Mouse (Mus musculus) heart, embryonic 13.5 days (tissue): ENCODE data around the gene Sdhaf3. TPM values are rescaled to one million over a fixed set of nuclear protein-coding genes. Genes with fewer than 3 reads are reported as not detected.
"Not testable (repeated sequence)": the region's sequence is repeated elsewhere in the genome, so short reads cannot be mapped to it uniquely, and the experiment has no call there.

Experiments used
- ATAC-seq: fragments of 200-750 bp; cut with Nextera tagmentation; 2 replicates; pipeline ENCODE4 v1.8.0; 2017; ENCODE audit warnings: moderate TSS enrichment; ENCODE audit not compliant: insufficient number of reproducible peaks, low FRiP score, low TSS enrichment; ENCODE audit errors: extremely low read depth
- H3K27ac ChIP-seq: fragments of 300-500 bp; sonication (generic); replicated peaks from 2 replicates; pipeline ENCODE4 v1.5.1; 2015; ENCODE audit warnings: moderate library complexity, mild to moderate bottlenecking, inconsistent platforms
- H3K27me3 ChIP-seq: fragments of 300-500 bp; sonication (generic); replicated peaks from 2 replicates; pipeline ENCODE4 v1.6.1; 2015; ENCODE audit warnings: mild to moderate bottlenecking, inconsistent platforms
- H3K36me3 ChIP-seq: fragments of 300-500 bp; sonication (generic); 2 replicates; pipeline ENCODE4 v1.6.1; 2015; ENCODE audit warnings: mild to moderate bottlenecking, inconsistent platforms
- H3K4me1 ChIP-seq: fragments of 300-500 bp; sonication (generic); 2 replicates; pipeline ENCODE4 v1.6.1; 2015; ENCODE audit warnings: inconsistent platforms
- H3K4me2 ChIP-seq: fragments of 300-500 bp; sonication (generic); 2 replicates; pipeline ENCODE4 v1.6.1; 2015; ENCODE audit warnings: inconsistent platforms, mild to moderate bottlenecking, moderate library complexity
- H3K4me3 ChIP-seq: fragments of 300-500 bp; sonication (generic); 2 replicates; pipeline ENCODE4 v1.5.1; 2015; ENCODE audit warnings: moderate library complexity, mild to moderate bottlenecking, inconsistent platforms
- H3K9ac ChIP-seq: fragments of 300-500 bp; sonication (generic); 2 replicates; pipeline ENCODE4 v1.6.1; 2015; ENCODE audit warnings: inconsistent platforms, mild to moderate bottlenecking, moderate library complexity
- H3K9me3 ChIP-seq: fragments of 300-500 bp; sonication (generic); 2 replicates; pipeline ENCODE4 v1.6.1; 2016; ENCODE audit warnings: inconsistent platforms
- WGBS: fragments of 180-500 bp; shearing (Covaris S2); methylation state at CpG from one replicate; pipeline ENCODE4 v1.1.7; 2015; ENCODE audit warnings: mixed read lengths; 5-methylcytosine and 5-hydroxymethylcytosine counted together
- polyA plus RNA-seq: library from polyadenylated mRNA; unstranded; fragments of >200 nt; fragmentation: Nextera tagmentation; extraction: Ambion mirVana; gene quantifications from 2 replicates; pipeline ENCODE4 v1.2.1, GENCODE M21; 2015

Gene Sdhaf3
- polyA plus RNA-seq, 1 experiment from 2014 or later: 4.6 TPM

- ATAC-seq: no peak
- H3K4me1 ChIP-seq: peaks cover 5% of the 10 kb centered on the region
- 45% methylated on average over 6 of the region's 6 CpGs for WGBS
- H3K27me3 ChIP-seq: peaks cover 9% of the 10 kb centered on the region; the same call in 1 of the 2 replicates
- peak overlapping the region; percentile 83 for H3K4me2 ChIP-seq
- H3K27ac ChIP-seq: peak overlapping the region; percentile 78
- peak overlapping the region; percentile 64; the same call in 1 of the 2 replicates for H3K9ac ChIP-seq
- no peaks in the 10 kb centered on the region for H3K9me3 ChIP-seq
- no peaks in the 10 kb centered on the region for H3K36me3 ChIP-seq
- H3K4me3 ChIP-seq: peak overlapping the region; percentile 74
Measured at GRCm38 (mm10) chr6:6955395-6955763, 425 bp upstream of the Sdhaf3 start.

DNA sequence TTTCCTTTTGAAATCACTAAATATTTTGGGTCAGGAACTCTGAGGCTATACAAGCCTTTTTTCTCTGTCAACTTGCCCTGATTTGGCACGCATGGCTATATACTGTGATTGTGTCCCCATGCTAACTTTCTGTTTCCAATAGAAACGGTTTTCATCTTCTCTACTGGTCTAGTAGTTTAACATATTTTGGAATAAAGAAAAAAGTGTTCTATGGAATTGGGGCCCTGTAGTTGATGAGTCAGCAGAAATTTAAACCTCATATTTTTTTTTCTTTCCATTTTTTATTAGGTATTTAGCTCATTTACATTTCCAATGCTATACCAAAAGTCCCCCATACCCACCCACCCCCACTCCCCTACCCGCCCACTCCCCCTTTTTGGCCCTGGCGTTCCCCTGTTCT is 3.4 kb downstream of the Sdhaf3 start:
- not testable (repeated sequence) for H3K4me3 ChIP-seq, H3K27me3 ChIP-seq, H3K4me1 ChIP-seq, ATAC-seq, H3K4me2 ChIP-seq, H3K27ac ChIP-seq, H3K36me3 ChIP-seq, H3K9me3 ChIP-seq, H3K9ac ChIP-seq
- 67% methylated on average over 2 of the region's 4 CpGs for WGBS

DNA sequence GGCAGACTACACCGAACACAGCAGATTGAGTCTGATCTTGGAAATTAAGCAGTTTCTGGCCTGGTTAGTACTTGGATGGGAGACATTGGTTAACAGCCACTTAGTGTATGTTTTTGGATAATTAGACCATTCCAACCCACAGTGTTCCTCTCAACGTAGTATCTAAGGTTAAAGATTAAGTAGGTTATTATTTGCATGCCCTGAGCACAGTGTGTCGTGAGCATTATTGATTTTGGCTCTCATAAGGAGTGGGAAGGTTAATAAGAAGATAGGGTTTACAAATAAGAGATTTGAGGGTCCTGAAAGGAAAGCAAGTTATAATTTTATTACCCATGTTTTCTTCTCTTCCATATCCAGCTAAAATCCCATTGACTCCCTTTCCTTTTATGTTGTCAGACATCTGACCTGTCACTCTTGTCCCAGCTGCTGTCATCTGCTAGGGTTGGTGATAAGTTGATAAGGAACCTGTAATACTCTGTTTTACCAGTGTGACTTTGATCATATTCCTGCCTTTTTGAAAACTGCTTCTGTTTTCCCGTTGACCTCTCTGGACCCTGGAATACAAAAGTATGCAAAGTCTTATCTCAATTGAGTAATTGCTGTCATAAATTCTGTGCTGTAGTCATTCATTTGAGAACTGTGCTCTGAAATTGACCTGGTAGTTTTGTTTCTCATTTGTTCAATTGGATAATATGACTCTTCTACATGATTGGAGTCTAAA is 41.6 kb downstream of the Sdhaf3 start:
- Histone ChIP-seq H3K9me3 (no peaks in the 10 kb centered on the region), H3K27me3 (no peaks in the 10 kb centered on the region), H3K4me2 (no peak overlapping the region), H3K36me3 (no peaks in the 10 kb centered on the region), H3K9ac (no peak overlapping the region), H3K27ac (no peak overlapping the region), H3K4me3 (no peak overlapping the region), H3K4me1 (no peaks in the 10 kb centered on the region)
- no peak for ATAC-seq
- WGBS: 60% methylated on average over 4 of the region's 4 CpGs

GRCm38 (mm10) chr6:6997956-6998355 is 42.2 kb downstream of the Sdhaf3 start:
- WGBS: 95% methylated on average over 1 of the region's 1 CpGs
- H3K27me3 ChIP-seq: no peaks in the 10 kb centered on the region
- H3K9me3 ChIP-seq: no peaks in the 10 kb centered on the region
- H3K36me3 ChIP-seq: no peaks in the 10 kb centered on the region
- no peak overlapping the region for H3K4me3 ChIP-seq
- ATAC-seq: no peak
- no peaks in the 10 kb centered on the region for H3K4me1 ChIP-seq
- H3K4me2 ChIP-seq: no peak overlapping the region
- H3K27ac ChIP-seq: no peak overlapping the region
- H3K9ac ChIP-seq: no peak overlapping the region

GRCm38 (mm10) chr6:6999015-6999414 is 43.2 kb downstream of the Sdhaf3 start:
- no peak for ATAC-seq
- WGBS: 82% methylated on average over 3 of the region's 3 CpGs
- H3K36me3 ChIP-seq: no peaks in the 10 kb centered on the region

DNA sequence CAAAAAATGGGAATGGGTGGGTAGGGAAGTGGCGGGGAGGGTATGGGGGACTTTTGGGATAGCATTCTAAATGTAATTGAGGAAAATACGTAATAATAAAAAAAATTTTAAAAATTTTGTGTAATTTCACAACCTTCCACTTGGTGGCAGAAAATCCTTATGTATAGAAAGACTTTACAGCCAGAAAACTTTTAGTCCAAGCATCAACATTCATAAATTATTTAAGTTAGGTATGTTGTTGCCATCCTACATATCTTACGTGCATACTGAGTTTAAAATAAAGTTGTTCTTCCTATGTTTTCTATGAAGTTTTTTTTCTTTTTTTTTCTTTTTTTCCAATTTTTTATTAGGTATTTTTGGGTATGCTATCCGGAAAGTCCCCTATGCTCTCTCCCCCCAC is 47.3 kb downstream of the Sdhaf3 start:
- Histone ChIP-seq H3K4me3 (no peak overlapping the region), H3K4me1 (no peaks in the 10 kb centered on the region), H3K36me3 (no peaks in the 10 kb centered on the region), H3K27me3 (no peaks in the 10 kb centered on the region), H3K4me2 (no peak overlapping the region), H3K27ac (no peak overlapping the region), H3K9me3 (no peaks in the 10 kb centered on the region), H3K9ac (no peak overlapping the region)
- 61% methylated on average over 4 of the region's 4 CpGs for WGBS
- ATAC-seq: no peak

More at GRCm38 (mm10) chr6:6999015-6999414, 43.2 kb downstream of the Sdhaf3 start:
- no peaks in the 10 kb centered on the region for H3K9me3 ChIP-seq
- no peaks in the 10 kb centered on the region for H3K4me1 ChIP-seq
- H3K27me3 ChIP-seq: no peaks in the 10 kb centered on the region
- H3K9ac ChIP-seq: no peak overlapping the region
- no peak overlapping the region for H3K4me2 ChIP-seq
- H3K4me3 ChIP-seq: no peak overlapping the region
- no peak overlapping the region for H3K27ac ChIP-seq

GRCm38 (mm10) chr6:7004005-7004404 is 48.2 kb downstream of the Sdhaf3 start:
- ATAC-seq: no peak
- WGBS: 62% methylated on average over 2 of the region's 2 CpGs
- no peak overlapping the region for H3K9ac ChIP-seq
- no peak overlapping the region for H3K4me2 ChIP-seq
- H3K4me1 ChIP-seq: no peaks in the 10 kb centered on the region
- no peaks in the 10 kb centered on the region for H3K9me3 ChIP-seq
- no peaks in the 10 kb centered on the region for H3K27me3 ChIP-seq
- no peak overlapping the region for H3K4me3 ChIP-seq
- H3K27ac ChIP-seq: no peak overlapping the region
- no peaks in the 10 kb centered on the region for H3K36me3 ChIP-seq

- no peaks in the 10 kb centered on the region for H3K27me3 ChIP-seq
- H3K4me2 ChIP-seq: no peak overlapping the region
- H3K4me3 ChIP-seq: no peak overlapping the region
- no peak for ATAC-seq
- 63% methylated on average over 6 of the region's 6 CpGs for WGBS
- H3K27ac ChIP-seq: no peak overlapping the region
- H3K9me3 ChIP-seq: no peaks in the 10 kb centered on the region
- no peaks in the 10 kb centered on the region for H3K4me1 ChIP-seq
- peaks cover 4% of the 10 kb centered on the region; the same call in 1 of the 2 replicates for H3K36me3 ChIP-seq
- no peak overlapping the region for H3K9ac ChIP-seq
Measured at GRCm38 (mm10) chr6:7038087-7038486, 82.3 kb downstream of the Sdhaf3 start.

DNA sequence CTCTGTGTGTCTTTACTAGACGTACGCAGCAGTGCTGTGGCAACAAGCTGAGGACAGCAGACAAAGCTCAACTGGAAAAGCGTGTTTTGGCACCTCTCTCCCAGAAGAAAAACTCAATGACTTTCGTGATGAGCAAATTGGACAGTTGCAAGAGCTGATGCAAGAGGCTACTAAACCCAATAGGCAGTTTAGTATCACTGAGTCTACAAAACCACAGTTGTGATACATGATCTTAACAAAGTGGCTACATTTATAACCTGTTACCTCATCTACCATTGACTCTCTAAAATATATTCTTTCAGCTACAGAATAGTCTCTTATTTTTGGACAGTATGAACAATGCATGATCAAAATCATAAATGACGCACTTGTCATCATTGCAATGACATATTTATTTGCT is 83.0 kb downstream of the Sdhaf3 start:
- no peak overlapping the region for H3K4me3 ChIP-seq
- H3K4me1 ChIP-seq: no peaks in the 10 kb centered on the region
- H3K9ac ChIP-seq: no peak overlapping the region
- no peak overlapping the region for H3K4me2 ChIP-seq
- H3K36me3 ChIP-seq: peaks cover 4% of the 10 kb centered on the region; the same call in 1 of the 2 replicates
- ATAC-seq: no peak
- no peak overlapping the region for H3K27ac ChIP-seq
- WGBS: 81% methylated on average over 5 of the region's 5 CpGs
- no peaks in the 10 kb centered on the region for H3K9me3 ChIP-seq
- no peaks in the 10 kb centered on the region for H3K27me3 ChIP-seq

GRCm38 (mm10) chr6:7041912-7042311 is 86.1 kb downstream of the Sdhaf3 start:
- no peak overlapping the region for H3K4me2 ChIP-seq
- WGBS: 38% methylated on average over 1 of the region's 1 CpGs
- H3K4me3 ChIP-seq: no peak overlapping the region
- H3K27me3 ChIP-seq: no peaks in the 10 kb centered on the region
- H3K9ac ChIP-seq: no peak overlapping the region
- no peaks in the 10 kb centered on the region for H3K9me3 ChIP-seq
- ATAC-seq: no peak
- H3K36me3 ChIP-seq: peaks cover 4% of the 10 kb centered on the region; the same call in 1 of the 2 replicates
- no peak overlapping the region for H3K27ac ChIP-seq
- H3K4me1 ChIP-seq: no peaks in the 10 kb centered on the region

DNA sequence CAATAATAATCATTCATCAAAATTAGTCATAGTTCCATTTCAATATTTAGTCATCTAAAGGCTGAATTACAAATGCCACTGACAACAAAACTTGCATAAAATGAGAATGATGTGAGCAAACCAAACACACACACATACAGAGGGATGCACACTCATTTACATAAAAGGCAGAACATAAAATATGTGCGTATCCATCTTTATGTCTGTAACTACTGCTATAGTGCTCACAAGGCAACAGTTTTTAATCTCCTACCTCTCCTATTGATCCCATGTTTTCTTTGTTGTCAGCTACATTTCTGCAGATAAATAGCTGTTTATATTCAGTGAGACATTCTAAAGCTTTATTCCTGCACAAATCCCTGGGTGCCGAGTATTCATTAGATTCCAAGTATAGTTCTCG is 107.0 kb downstream of the Sdhaf3 start:
- no peak overlapping the region for H3K4me3 ChIP-seq
- no peak overlapping the region for H3K9ac ChIP-seq
- no peak overlapping the region for H3K27ac ChIP-seq
- H3K4me2 ChIP-seq: no peak overlapping the region
- WGBS: 92% methylated on average over 3 of the region's 3 CpGs
- no peaks in the 10 kb centered on the region for H3K9me3 ChIP-seq
- ATAC-seq: no peak
- no peaks in the 10 kb centered on the region for H3K36me3 ChIP-seq
- no peaks in the 10 kb centered on the region for H3K4me1 ChIP-seq
- no peaks in the 10 kb centered on the region for H3K27me3 ChIP-seq

DNA sequence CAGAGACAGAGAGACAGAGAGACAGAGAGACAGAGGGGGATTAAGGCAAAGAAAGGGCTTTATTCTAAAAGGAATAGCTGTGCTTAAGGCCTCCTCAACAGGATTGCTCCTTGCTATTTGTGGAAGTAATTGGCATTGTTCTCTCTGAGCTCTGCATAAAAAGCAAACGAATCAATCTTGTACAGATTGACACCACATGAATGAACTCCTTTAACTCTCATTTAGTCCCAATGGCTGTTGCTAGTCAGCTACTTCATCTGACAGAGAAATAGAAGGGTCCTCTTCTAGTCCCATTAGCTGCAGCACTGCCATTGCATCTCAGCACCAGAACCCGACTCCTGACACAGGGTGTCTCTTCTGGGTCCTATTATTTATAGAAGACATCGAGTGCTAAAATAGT is 113.0 kb downstream of the Sdhaf3 start:
- Histone ChIP-seq H3K4me2 (no peak overlapping the region), H3K9ac (no peak overlapping the region), H3K4me1 (no peaks in the 10 kb centered on the region), H3K36me3 (no peaks in the 10 kb centered on the region), H3K27ac (no peak overlapping the region), H3K4me3 (no peak overlapping the region), H3K9me3 (no peaks in the 10 kb centered on the region), H3K27me3 (no peaks in the 10 kb centered on the region)
- no peak for ATAC-seq
- 65% methylated on average over 3 of the region's 3 CpGs for WGBS
